In genomic region chr15:78878792-78879516, GRCm38 (mm10) we compare ENCODE assay signal across 12 mouse cellular contexts. TPM values are rescaled to one million over a fixed set of nuclear protein-coding genes. Genes with fewer than 3 reads are reported as not detected.
DNase-seq lines count a peak whose midpoint lies in the region; ATAC-seq and TF ChIP-seq lines count a peak whose summit lies in the region.
"Not testable (repeated sequence)": the region's sequence is repeated elsewhere in the genome, so short reads cannot be mapped to it uniquely, and the experiment has no call there.
"Had no signal": no experiment of that assay in that cellular context is flagged by ENCODE, and none has a peak within 500 bp of the region (broad histone marks: within the 10 kb centered on the region; RNA-seq: fewer than 3 reads in every experiment).

No protein-coding gene starts in this region.

- peaks cover 35% of the 10 kb centered on the region for H3K4me1 ChIP-seq in forebrain, embryonic 12.5 days
- H3K4me1 ChIP-seq in heart, embryonic 14.5 days (ENCODE audit: control insufficient read depth in 2 of 2, insufficient read depth in 2 of 2, low read length in 2 of 2), result peaks cover 15 to 29% of the 10 kb centered on the region in 2 experiments
- peaks cover 12% of the 10 kb centered on the region for H3K4me1 ChIP-seq in kidney, embryonic 14.5 days (ENCODE audit: control insufficient read depth, insufficient read depth, low read length)
- H3K4me1 ChIP-seq in liver, embryonic 14.5 days (replicated peaks; ENCODE audit: control insufficient read depth in 2 of 2, insufficient read depth in 2 of 2, low read length in 1 of 2), result peaks cover 16 to 20% of the 10 kb centered on the region in 2 experiments
- not testable (repeated sequence) for H3K4me1 ChIP-seq in stomach, postnatal 0 days (replicated peaks; ENCODE audit: control insufficient read depth, insufficient read depth)

- not testable (repeated sequence) for ATAC-seq in forebrain, embryonic 12.5 days (ENCODE audit: low FRiP score); heart, embryonic 14.5 days (ENCODE audit: insufficient number of reproducible peaks, insufficient read depth, low FRiP score, low read depth); kidney, embryonic 14.5 days (ENCODE audit: low FRiP score, low TSS enrichment); liver, embryonic 14.5 days (ENCODE audit: insufficient read depth); stomach, postnatal 0 days (ENCODE audit: low FRiP score, low TSS enrichment)
- ATAC-seq in monocyte, adult 5-6 weeks (replicated peaks; ENCODE audit: insufficient number of reproducible peaks, low FRiP score, low TSS enrichment, poor library complexity, severe bottlenecking), result peak; percentile 45

- H3K27me3 ChIP-seq in forebrain, embryonic 12.5 days; heart, embryonic 14.5 days (ENCODE audit: control insufficient read depth, insufficient read depth, low read length); kidney, embryonic 14.5 days (ENCODE audit: control insufficient read depth, insufficient read depth, low read length); liver, embryonic 14.5 days (ENCODE audit: control insufficient read depth, insufficient read depth, low read length); stomach, postnatal 0 days (ENCODE audit: control insufficient read depth, insufficient read depth, low read length): not testable (repeated sequence)

- TF ChIP-seq CTCF in liver, embryonic 14.5 days (IDR thresholded peaks at IDR 0.05; ENCODE audit: low read depth); stomach, postnatal 0 days (IDR thresholded peaks at IDR 0.05; ENCODE audit: low read depth): not testable (repeated sequence)

- peaks cover 42% of the 10 kb centered on the region for H3K36me3 ChIP-seq in forebrain, embryonic 12.5 days (replicated peaks)
- H3K36me3 ChIP-seq in heart, embryonic 14.5 days (ENCODE audit: control insufficient read depth, insufficient read depth, low read length), result peaks cover 43% of the 10 kb centered on the region
- peaks cover 41% of the 10 kb centered on the region for H3K36me3 ChIP-seq in kidney, embryonic 14.5 days (ENCODE audit: control insufficient read depth, insufficient read depth, low read length)
- peaks cover 13% of the 10 kb centered on the region for H3K36me3 ChIP-seq in liver, embryonic 14.5 days (replicated peaks; ENCODE audit: control insufficient read depth, insufficient read depth, low read depth)
- H3K36me3 ChIP-seq in stomach, postnatal 0 days (ENCODE audit: control insufficient read depth, insufficient read depth, low read length), result peaks cover 27% of the 10 kb centered on the region

- peak overlapping the region; percentile 1; the same call in 1 of the 2 replicates for H3K9ac ChIP-seq in forebrain, embryonic 12.5 days
- peak overlapping the region; percentile 30; the same call in 1 of the 2 replicates for H3K9ac ChIP-seq in heart, embryonic 14.5 days (ENCODE audit: low read length)
- H3K9ac ChIP-seq in kidney, embryonic 14.5 days (ENCODE audit: low read depth, low read length); liver, embryonic 14.5 days (replicated peaks): not testable (repeated sequence)
- peak overlapping the region; percentile 23 for H3K9ac ChIP-seq in stomach, postnatal 0 days (ENCODE audit: low read length)

- 62% methylated on average over 7 of the region's 7 CpGs for WGBS in forebrain, embryonic 12.5 days
- WGBS in heart, embryonic 14.5 days, result 50% methylated on average over 7 of the region's 7 CpGs
- 36% methylated on average over 7 of the region's 7 CpGs for WGBS in kidney, embryonic 14.5 days
- 17% methylated on average over 7 of the region's 7 CpGs for WGBS in liver, embryonic 14.5 days (ENCODE audit: insufficient replicate concordance)
- WGBS in stomach, postnatal 0 days, result 13% methylated on average over 7 of the region's 7 CpGs

- not testable (repeated sequence) for H3K27ac ChIP-seq in forebrain, embryonic 12.5 days; liver, embryonic 14.5 days
- peak overlapping the region in 1 of 2 experiments; percentile 39; a peak in 1 of 4 replicates for H3K27ac ChIP-seq in heart, embryonic 14.5 days (replicated peaks in 1 of 2; ENCODE audit: control insufficient read depth in 1 of 2, insufficient read depth in 1 of 2, low read depth in 2 of 2, low read length in 2 of 2)
- 0 out of 2 replicates have a peak overlapping the region, but pooled peaks have one; percentile 48 for H3K27ac ChIP-seq in kidney, embryonic 14.5 days (ENCODE audit: low read depth, low read length)
- H3K27ac ChIP-seq in stomach, postnatal 0 days (replicated peaks), result peak overlapping the region; percentile 61

- not testable (repeated sequence) for H3K4me2 ChIP-seq in forebrain, embryonic 12.5 days; heart, embryonic 14.5 days (ENCODE audit: low read length); kidney, embryonic 14.5 days (replicated peaks; ENCODE audit: low read depth, low read length); stomach, postnatal 0 days (replicated peaks; ENCODE audit: low read depth)
- H3K4me2 ChIP-seq in liver, embryonic 14.5 days (ENCODE audit: low read depth), result peak overlapping the region; percentile 98

- TF ChIP-seq EP300 in liver, embryonic 14.5 days (IDR thresholded peaks at IDR 0.05; ENCODE audit: low read depth); stomach, postnatal 0 days (optimal IDR thresholded peaks at IDR 0.05): not testable (repeated sequence)

- not testable (repeated sequence) for H3K9me3 ChIP-seq in forebrain, embryonic 12.5 days; heart, embryonic 14.5 days (ENCODE audit: control insufficient read depth, low read length); kidney, embryonic 14.5 days (ENCODE audit: control insufficient read depth, low read length); liver, embryonic 14.5 days (ENCODE audit: control insufficient read depth, low read length); stomach, postnatal 0 days (ENCODE audit: control insufficient read depth, low read length)

- not testable (repeated sequence) for H3K4me3 ChIP-seq in forebrain, embryonic 12.5 days (replicated peaks); heart, embryonic 14.5 days (ENCODE audit: control insufficient read depth in 1 of 2, insufficient read depth in 1 of 2, low read depth in 1 of 2, low read length in 2 of 2); kidney, embryonic 14.5 days (ENCODE audit: low read length); liver, embryonic 14.5 days (ENCODE audit: insufficient read depth in 1 of 2, low read depth in 2 of 2, low read length in 2 of 2); stomach, postnatal 0 days (ENCODE audit: low read depth, low read length)

- DNase-seq in adrenal gland, postnatal 10 days, result peak; percentile 30
- not testable (repeated sequence) for DNase-seq in liver, embryonic 14.5 days (ENCODE audit: low read depth in 3 of 3, low spot score in 3 of 3)
- peak; percentile 77 for DNase-seq in lung, postnatal 36 days
- peak; percentile 45 for DNase-seq in stomach, postnatal 0 days (ENCODE audit: low spot score)

RNA-seq across cellular contexts. Expression of gene Gga1, which starts 2.0 kb away (rescaled TPM):
- total RNA-seq in adrenal gland, postnatal 10 days (2021), result 10 to 100 TPM; 48.8 to 50.6 TPM
- 53.6 and 56.4 TPM in 2 replicates for polyA plus RNA-seq in forebrain, embryonic 12.5 days (2016; fragmentation: Nextera tagmentation; extraction: Ambion mirVana)
- 30.7 and 33.2 TPM in 2 replicates for polyA plus RNA-seq in heart, embryonic 14.5 days (2014; fragmentation: Nextera tagmentation; extraction: Ambion mirVana)
- polyA plus RNA-seq in kidney, embryonic 14.5 days (2014; fragmentation: Nextera tagmentation; extraction: Ambion mirVana), result 33.9 and 44.8 TPM in 2 replicates
- 16.6 and 19.1 TPM in 2 replicates for polyA plus RNA-seq in liver, embryonic 14.5 days (2012; rRNA removed)
- polyA plus RNA-seq in liver, embryonic 14.5 days (2014; fragmentation: Nextera tagmentation; extraction: Ambion mirVana), result 13.6 and 15.6 TPM in 2 replicates
- total RNA-seq in monocyte, adult 5-6 weeks (2017), result 18.3 to 37.9 TPM (median 20.8 TPM) in 3 replicates
- polyA plus RNA-seq in stomach, postnatal 0 days (2015; fragmentation: Nextera tagmentation; extraction: Ambion mirVana), result 35.6 and 39.3 TPM in 2 replicates

RNA-seq across cellular contexts. Expression of gene Gm49510, which starts 20.5 kb away (rescaled TPM):
- total RNA-seq in adrenal gland, postnatal 10 days (2021), result not detected
- 0.18 TPM in 1 of 2 replicates, not detected in the other for polyA plus RNA-seq in forebrain, embryonic 12.5 days (2016; fragmentation: Nextera tagmentation; extraction: Ambion mirVana)
- 0.16 TPM in 1 of 2 replicates, not detected in the other for polyA plus RNA-seq in heart, embryonic 14.5 days (2014; fragmentation: Nextera tagmentation; extraction: Ambion mirVana)
- polyA plus RNA-seq in kidney, embryonic 14.5 days (2014; fragmentation: Nextera tagmentation; extraction: Ambion mirVana), result 0.19 and 0.59 TPM in 2 replicates
- polyA plus RNA-seq in liver, embryonic 14.5 days (2012; rRNA removed), result 0.03 and 0.17 TPM in 2 replicates
- 0.10 and 0.13 TPM in 2 replicates for polyA plus RNA-seq in liver, embryonic 14.5 days (2014; fragmentation: Nextera tagmentation; extraction: Ambion mirVana)
- 1.7 to 3.9 TPM (median 1.9 TPM) in 3 replicates for total RNA-seq in monocyte, adult 5-6 weeks (2017)
- polyA plus RNA-seq in stomach, postnatal 0 days (2015; fragmentation: Nextera tagmentation; extraction: Ambion mirVana), result 0.27 and 0.28 TPM in 2 replicates
- total RNA-seq: layer of hippocampus, postnatal 10 days; left cerebral cortex, postnatal 4 days had no signal
- polyA plus RNA-seq: activated CD4-positive, CD25-positive, alpha-beta regulatory T cell, adult 4 months had no signal

RNA-seq across cellular contexts. Expression of gene Sh3bp1, which starts 20.6 kb away (rescaled TPM):
- 10 to 100 TPM; 11.7 to 17.1 TPM for total RNA-seq in adrenal gland, postnatal 10 days (2021)
- polyA plus RNA-seq in forebrain, embryonic 12.5 days (2016; fragmentation: Nextera tagmentation; extraction: Ambion mirVana), result 10.3 TPM in 2 replicates
- polyA plus RNA-seq in heart, embryonic 14.5 days (2014; fragmentation: Nextera tagmentation; extraction: Ambion mirVana), result 13.6 and 14.5 TPM in 2 replicates
- polyA plus RNA-seq in kidney, embryonic 14.5 days (2014; fragmentation: Nextera tagmentation; extraction: Ambion mirVana), result 32.7 and 38.5 TPM in 2 replicates
- polyA plus RNA-seq in liver, embryonic 14.5 days (2012; rRNA removed), result 22.2 and 23.2 TPM in 2 replicates
- polyA plus RNA-seq in liver, embryonic 14.5 days (2014; fragmentation: Nextera tagmentation; extraction: Ambion mirVana), result 13.3 and 15.3 TPM in 2 replicates
- 18.5 to 41.3 TPM (median 19.2 TPM) in 3 replicates for total RNA-seq in monocyte, adult 5-6 weeks (2017)
- polyA plus RNA-seq in stomach, postnatal 0 days (2015; fragmentation: Nextera tagmentation; extraction: Ambion mirVana), result 22.7 and 27.4 TPM in 2 replicates

RNA-seq across cellular contexts. Expression of gene Lgals2, which starts 23.6 kb away (rescaled TPM):
- total RNA-seq in adrenal gland, postnatal 10 days (2021), result 1 to 10 TPM; 1.8 to 5.1 TPM
- not detected in 2 replicates for polyA plus RNA-seq in forebrain, embryonic 12.5 days (2016; fragmentation: Nextera tagmentation; extraction: Ambion mirVana)
- polyA plus RNA-seq in heart, embryonic 14.5 days (2014; fragmentation: Nextera tagmentation; extraction: Ambion mirVana), result not detected in 2 replicates
- 0.53 and 1.6 TPM in 2 replicates for polyA plus RNA-seq in kidney, embryonic 14.5 days (2014; fragmentation: Nextera tagmentation; extraction: Ambion mirVana)
- polyA plus RNA-seq in liver, embryonic 14.5 days (2012; rRNA removed), result 8.7 and 9.8 TPM in 2 replicates
- 14.0 and 15.0 TPM in 2 replicates for polyA plus RNA-seq in liver, embryonic 14.5 days (2014; fragmentation: Nextera tagmentation; extraction: Ambion mirVana)
- total RNA-seq in monocyte, adult 5-6 weeks (2017), result not detected in 3 replicates
- polyA plus RNA-seq in stomach, postnatal 0 days (2015; fragmentation: Nextera tagmentation; extraction: Ambion mirVana), result 39.4 and 39.5 TPM in 2 replicates
- total RNA-seq: layer of hippocampus, postnatal 10 days; left cerebral cortex, postnatal 4 days had no signal
- polyA plus RNA-seq: activated CD4-positive, CD25-positive, alpha-beta regulatory T cell, adult 4 months; neural tube, embryonic 14.5 days had no signal

RNA-seq across cellular contexts. Expression of gene Pdxp, which starts 34.8 kb away (rescaled TPM):
- 1 to 10 TPM; 5.2 to 6.1 TPM for total RNA-seq in adrenal gland, postnatal 10 days (2021)
- 51.7 and 53.6 TPM in 2 replicates for polyA plus RNA-seq in forebrain, embryonic 12.5 days (2016; fragmentation: Nextera tagmentation; extraction: Ambion mirVana)
- polyA plus RNA-seq in heart, embryonic 14.5 days (2014; fragmentation: Nextera tagmentation; extraction: Ambion mirVana), result 26.2 and 26.6 TPM in 2 replicates
- 20.5 and 25.8 TPM in 2 replicates for polyA plus RNA-seq in kidney, embryonic 14.5 days (2014; fragmentation: Nextera tagmentation; extraction: Ambion mirVana)
- 9.3 and 9.7 TPM in 2 replicates for polyA plus RNA-seq in liver, embryonic 14.5 days (2012; rRNA removed)
- polyA plus RNA-seq in liver, embryonic 14.5 days (2014; fragmentation: Nextera tagmentation; extraction: Ambion mirVana), result 6.4 and 7.8 TPM in 2 replicates
- 1.1 to 3.5 TPM in 2 of 3 replicates, not detected in the other for total RNA-seq in monocyte, adult 5-6 weeks (2017)
- polyA plus RNA-seq in stomach, postnatal 0 days (2015; fragmentation: Nextera tagmentation; extraction: Ambion mirVana), result 4.1 and 4.3 TPM in 2 replicates
